Mouse (Mus musculus) spleen, postnatal 0 days (tissue): ENCODE data around the gene Map2k7. TPM values are rescaled to one million over a fixed set of nuclear protein-coding genes. Genes with fewer than 3 reads are reported as not detected.

Experiments used
- polyA plus RNA-seq: library from polyadenylated mRNA; unstranded; fragments of >200 nt; fragmentation: Nextera tagmentation; extraction: Ambion mirVana; gene quantifications from 2 replicates; pipeline ENCODE4 v1.2.1, GENCODE M21; 2015

The Map2k7 gene
- 14.8 and 15.0 TPM in 2 replicates for polyA plus RNA-seq

DNA sequence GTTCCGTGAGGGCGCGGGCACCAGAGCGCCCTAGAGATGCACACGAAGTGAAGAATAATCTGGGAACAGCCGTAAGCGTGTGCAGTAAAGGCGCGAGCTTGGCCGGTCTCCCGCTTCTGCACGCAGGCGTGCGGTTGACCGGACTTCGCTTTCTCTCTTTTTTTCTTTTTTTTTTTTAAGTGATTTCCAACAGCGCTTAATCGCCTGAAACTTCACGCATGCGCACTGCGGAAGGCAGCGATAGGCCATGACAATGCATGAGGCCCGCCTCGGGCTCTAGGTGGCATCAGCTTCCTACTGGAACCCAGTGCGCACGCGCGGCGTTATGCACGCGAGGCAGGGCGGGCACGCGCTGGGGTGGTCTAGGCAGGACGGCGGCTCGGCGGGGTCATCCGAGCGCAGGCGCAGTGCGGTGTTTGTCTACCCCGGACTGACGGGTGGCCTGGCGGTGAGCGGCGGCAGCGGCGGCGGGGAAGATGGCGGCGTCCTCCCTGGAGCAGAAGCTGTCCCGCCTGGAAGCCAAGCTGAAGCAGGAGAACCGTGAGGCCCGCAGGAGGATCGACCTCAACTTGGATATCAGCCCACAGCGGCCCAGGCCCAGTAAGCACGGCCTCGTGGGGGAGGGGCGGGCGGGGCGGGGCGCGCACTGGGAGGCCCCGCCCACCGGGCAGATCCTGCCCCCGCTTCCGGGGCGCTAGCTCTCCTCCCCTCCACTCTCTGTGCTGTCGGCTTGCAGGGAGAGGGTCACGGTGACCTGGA is at the start of gene Map2k7, which contains the start of gene Gm49320:
Gene Map2k7 (plus strand): TSS at position 307 of the 759 bp plus-strand sequence.
Gene Gm49320 (plus strand): TSS at position 432 of the 759 bp plus-strand sequence.

GRCm38 (mm10) chr8:4216791-4217621 is 21.5 kb upstream of the Map2k7 start, which contains the start of gene Prr36:
TSS of gene Prr36 (minus strand) at chr8:4217459.

DNA sequence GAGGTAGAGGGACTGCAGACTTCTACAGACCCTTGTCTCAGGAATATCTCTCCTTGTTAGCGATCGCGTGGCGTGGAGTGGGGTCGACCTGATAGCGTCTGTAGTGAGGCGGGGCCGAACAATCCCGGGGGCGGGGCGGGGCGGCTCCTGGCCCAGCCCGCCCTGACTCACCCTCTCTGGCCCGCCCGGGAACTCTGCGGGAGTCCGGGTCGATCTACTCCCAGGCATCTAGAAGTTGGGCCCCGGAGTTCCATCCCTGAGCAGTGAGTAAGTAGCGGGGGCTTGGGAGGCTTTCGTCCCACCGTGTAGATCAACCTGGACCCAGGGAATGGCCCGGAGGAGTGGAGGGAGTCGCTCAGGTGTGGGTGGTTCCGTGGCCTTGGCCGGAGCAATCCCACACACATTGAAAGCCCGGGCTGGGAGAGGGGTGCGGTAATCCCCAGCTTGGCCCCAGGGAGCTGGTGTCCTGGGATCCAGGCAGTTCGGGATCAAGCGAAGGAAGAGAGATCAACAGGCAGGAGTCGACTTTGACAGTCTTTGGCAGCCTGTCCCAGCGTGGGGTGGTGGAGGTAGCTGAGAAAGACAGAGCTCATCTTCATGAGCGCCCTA is 11.7 kb upstream of the Map2k7 start, which contains the start of gene Lrrc8e:
Gene Lrrc8e (plus strand): TSS at position 89 of the 609 bp plus-strand sequence.

DNA sequence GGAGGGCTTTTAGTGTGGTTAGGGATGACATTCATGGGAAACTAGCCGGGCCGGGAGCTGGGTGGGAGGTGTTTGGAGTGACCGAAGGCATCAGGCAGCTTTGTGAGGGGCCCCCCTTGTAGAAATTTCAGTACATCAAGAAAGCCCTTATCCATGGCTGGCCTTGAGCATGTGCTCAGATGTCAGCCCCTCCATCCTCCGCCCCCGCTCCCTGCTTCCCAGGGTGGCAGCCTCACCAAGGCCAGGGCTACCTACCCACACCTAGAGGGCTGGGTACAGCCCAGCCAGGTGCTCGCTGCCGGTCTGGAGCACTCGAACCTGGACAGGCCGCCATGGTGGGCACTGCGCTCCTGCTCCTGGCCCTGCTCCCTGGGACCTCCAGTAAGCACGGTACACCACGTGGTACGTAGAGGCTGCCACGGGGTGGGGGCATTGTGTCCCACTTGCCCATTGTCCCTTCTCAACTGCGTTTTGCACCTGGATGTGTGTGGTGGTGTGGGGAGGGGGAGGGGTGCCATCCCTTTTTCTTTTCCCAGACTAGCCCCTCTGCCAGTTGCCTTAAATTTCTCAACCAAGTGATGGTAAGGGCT is 9.5 kb downstream of the Map2k7 start, which contains the start of gene Tgfbr3l:
Gene Tgfbr3l (plus strand): TSS at position 264 of the 590 bp plus-strand sequence.

GRCm38 (mm10) chr8:4252934-4253841 is 14.6 kb downstream of the Map2k7 start, which contains the start of gene Snapc2:
TSS of gene Snapc2 (plus strand) at chr8:4253080.

GRCm38 (mm10) chr8:4259125-4259804 is 20.7 kb downstream of the Map2k7 start, which contains the start of gene Ctxn1:
TSS of gene Ctxn1 (minus strand) at chr8:4259274.

DNA sequence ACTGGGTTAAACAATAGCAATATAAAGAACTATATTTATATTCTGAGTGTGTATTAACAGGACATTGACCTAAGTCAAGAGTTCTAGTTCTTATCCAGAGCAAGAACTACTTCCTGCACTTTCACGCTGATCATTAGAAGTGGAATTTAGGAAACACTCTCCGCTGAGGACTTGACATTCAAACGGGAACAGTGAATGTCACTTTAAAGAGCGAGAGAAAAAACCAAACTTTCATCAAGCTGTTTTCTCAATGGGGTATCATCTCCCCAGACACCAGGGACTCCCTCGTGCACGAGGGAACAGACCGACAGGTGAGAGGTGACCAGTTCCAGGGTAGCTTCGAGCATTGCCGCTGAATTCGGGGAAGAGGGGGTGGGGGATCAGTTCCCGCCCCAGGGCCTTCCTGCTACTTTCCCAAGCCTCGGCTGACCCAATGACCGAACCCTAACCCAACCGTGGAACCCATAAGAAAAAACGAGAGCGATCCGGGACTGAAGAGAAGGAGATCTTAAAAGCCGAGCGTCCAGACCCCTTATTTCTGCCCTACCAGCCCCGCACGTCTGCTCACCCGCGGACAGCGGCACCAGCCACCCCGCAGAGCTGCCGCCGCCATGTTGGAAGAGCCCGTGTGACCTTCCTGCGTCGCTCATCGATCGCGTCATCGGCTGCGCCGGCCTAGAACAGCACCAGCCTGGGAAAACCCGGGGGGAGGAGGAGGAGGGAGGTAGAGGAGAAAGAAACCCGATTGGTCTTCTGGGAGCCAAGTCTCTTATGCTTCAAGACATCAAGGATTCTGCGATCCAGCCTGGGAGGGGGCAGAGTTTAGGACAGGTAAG is 37.0 kb downstream of the Map2k7 start, which contains the start of gene Timm44:
Gene Timm44 (minus strand): TSS at position 639 of the 836 bp plus-strand sequence.

Other genes with a start within 250 kb of the Map2k7 start
- gene Cd209f, start 132.9 kb upstream of the Map2k7 start, polyA plus RNA-seq, result 0.17 and 0.98 TPM in 2 replicates
- not detected in 2 replicates for gene Cd209g, start 104.6 kb upstream of the Map2k7 start, polyA plus RNA-seq
- gene Evi5l, start 72.2 kb upstream of the Map2k7 start, polyA plus RNA-seq, result 5.9 and 6.9 TPM in 2 replicates
- 0.05 and 0.08 TPM in 2 replicates for gene Prr36, start 21.3 kb upstream of the Map2k7 start, polyA plus RNA-seq
- 0.05 and 0.06 TPM in 2 replicates for gene Lrrc8e, start 11.9 kb upstream of the Map2k7 start, polyA plus RNA-seq
- gene Gm49320, start 125 bp downstream of the Map2k7 start, polyA plus RNA-seq, result 0.27 and 0.36 TPM in 2 replicates
- gene Tgfbr3l, start 9.5 kb downstream of the Map2k7 start, polyA plus RNA-seq, result 1.6 TPM in 2 replicates
- 19.1 and 21.0 TPM in 2 replicates for gene Snapc2, start 14.3 kb downstream of the Map2k7 start, polyA plus RNA-seq
- gene Ctxn1, start 20.5 kb downstream of the Map2k7 start, polyA plus RNA-seq, result 7.4 and 8.7 TPM in 2 replicates
- gene Timm44, start 37.2 kb downstream of the Map2k7 start, polyA plus RNA-seq, result 32.3 and 36.5 TPM in 2 replicates
- 7.2 and 8.0 TPM in 2 replicates for gene Ccl25, start 86.5 kb downstream of the Map2k7 start, polyA plus RNA-seq
- gene Elavl1, start 86.7 kb downstream of the Map2k7 start, polyA plus RNA-seq, result 99.9 and 105 TPM in 2 replicates